Mouse (Mus musculus) kidney, embryonic 15.5 days (tissue): ENCODE measurements at regions not wholly inside any gene's neighbourhood (a gene's known extent, or its start where the extent isn't known, plus 50 kb on each side); places are given as distances from the start of the nearest gene placed in this dataset.

ENCODE experiments used
- ATAC-seq: fragments of 200-750 bp; cut with Nextera tagmentation; replicated peaks from 2 replicates; pipeline ENCODE4 v1.8.0; 2017; ENCODE audit warnings: moderate TSS enrichment; ENCODE audit not compliant: low FRiP score
- H3K27ac ChIP-seq: fragments of 300-500 bp; sonication (generic); 2 replicates; pipeline ENCODE4 v1.5.1; 2015; ENCODE audit warnings: mild to moderate bottlenecking, inconsistent platforms
- H3K27me3 ChIP-seq: fragments of 300-500 bp; sonication (generic); 2 replicates; pipeline ENCODE4 v1.6.1; 2015; ENCODE audit warnings: inconsistent platforms
- H3K36me3 ChIP-seq: fragments of 300-500 bp; sonication (generic); 2 replicates; pipeline ENCODE4 v1.6.1; 2015; ENCODE audit warnings: inconsistent platforms
- H3K4me1 ChIP-seq: fragments of 300-500 bp; sonication (generic); 2 replicates; pipeline ENCODE4 v1.6.1; 2015; ENCODE audit warnings: inconsistent platforms
- H3K4me2 ChIP-seq: fragments of 300-500 bp; sonication (generic); 2 replicates; pipeline ENCODE4 v1.6.1; 2015; ENCODE audit warnings: moderate library complexity, mild to moderate bottlenecking, inconsistent platforms
- H3K4me3 ChIP-seq: fragments of 300-500 bp; sonication (generic); replicated peaks from 2 replicates; pipeline ENCODE4 v1.5.1; 2015; ENCODE audit warnings: mild to moderate bottlenecking, inconsistent platforms
- H3K9ac ChIP-seq: fragments of 300-500 bp; sonication (generic); 2 replicates; pipeline ENCODE4 v1.6.1; 2015; ENCODE audit warnings: mild to moderate bottlenecking, inconsistent platforms
- H3K9me3 ChIP-seq: fragments of 300-500 bp; sonication (generic); replicated peaks from 2 replicates; pipeline ENCODE4 v1.6.1; 2016; ENCODE audit warnings: inconsistent platforms
- WGBS: fragments of 180-500 bp; shearing (Covaris S2); methylation state at CpG from one replicate; pipeline ENCODE4 v1.1.7; 2015; ENCODE audit warnings: mixed read lengths; 5-methylcytosine and 5-hydroxymethylcytosine counted together

DNA sequence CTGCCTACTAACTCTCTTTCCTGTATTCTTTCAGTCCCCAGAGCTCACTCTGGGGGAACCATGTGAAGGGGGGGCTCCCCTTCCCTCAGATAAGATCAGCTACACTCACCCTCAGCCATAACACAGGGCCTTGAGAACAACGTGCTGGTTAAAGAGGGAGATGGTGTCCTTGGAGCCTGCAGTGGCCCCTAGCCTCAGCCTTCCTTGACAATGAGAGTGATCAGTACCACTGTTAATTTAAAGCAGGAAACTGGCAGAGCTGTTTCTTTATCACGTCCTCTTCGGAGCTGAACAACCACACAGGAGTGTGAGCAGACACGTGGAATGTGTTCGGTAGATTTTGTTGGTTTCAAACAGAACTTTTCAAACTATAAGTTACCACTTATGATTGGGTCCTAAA lies 60.6 kb upstream of the Sgk1 start:
- H3K27ac ChIP-seq, result no peak overlapping the region
- WGBS, result 49% methylated on average over 5 of the region's 5 CpGs
- ATAC-seq, result no peak
- H3K4me1 ChIP-seq, result 0 out of 2 replicates have a peak, but pooled peaks cover 8% of the 10 kb centered on the region
- H3K36me3 ChIP-seq, result no peaks in the 10 kb centered on the region
- no peak overlapping the region for H3K4me3 ChIP-seq
- no peaks in the 10 kb centered on the region for H3K27me3 ChIP-seq
- H3K9me3 ChIP-seq, result no peaks in the 10 kb centered on the region
- no peak overlapping the region for H3K9ac ChIP-seq
- no peak overlapping the region for H3K4me2 ChIP-seq

DNA sequence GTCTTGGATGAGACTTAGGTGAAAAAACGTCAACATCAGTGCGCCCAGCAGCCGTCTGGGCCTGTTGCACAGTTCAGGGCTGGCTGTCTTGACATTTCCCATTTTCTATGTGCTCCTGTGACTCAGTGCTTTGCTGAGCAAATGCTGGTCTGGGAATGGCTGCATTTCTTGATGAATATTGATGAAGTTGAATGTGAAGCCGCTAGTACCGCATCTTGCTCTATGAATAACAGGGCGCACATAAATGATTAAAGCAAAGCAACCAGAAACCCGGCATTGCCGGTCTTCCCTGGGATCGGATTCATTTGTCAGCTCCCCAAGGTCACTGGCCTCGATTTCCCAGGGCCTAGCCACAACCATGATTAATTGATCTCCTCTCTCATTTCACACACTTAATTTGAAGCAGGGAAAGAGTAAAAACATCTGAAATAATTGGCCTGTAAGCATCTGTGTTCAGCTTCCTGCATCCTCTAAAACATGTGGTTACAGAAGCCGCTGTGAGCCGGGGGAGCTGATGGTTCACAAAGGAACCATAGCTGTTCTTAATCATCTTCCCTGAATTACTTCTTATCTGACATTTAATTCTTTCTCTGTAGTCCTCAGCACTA lies 57.5 kb upstream of the Sgk1 start:
- Histone ChIP-seq H3K27me3 (no peaks in the 10 kb centered on the region), H3K36me3 (no peaks in the 10 kb centered on the region), H3K4me1 (peaks cover 20% of the 10 kb centered on the region), H3K4me3 (no peak overlapping the region), H3K27ac (no peak overlapping the region), H3K9me3 (no peaks in the 10 kb centered on the region), H3K9ac (no peak overlapping the region), H3K4me2 (no peak overlapping the region)
- no peak for ATAC-seq
- WGBS, result 44% methylated on average over 12 of the region's 12 CpGs

DNA sequence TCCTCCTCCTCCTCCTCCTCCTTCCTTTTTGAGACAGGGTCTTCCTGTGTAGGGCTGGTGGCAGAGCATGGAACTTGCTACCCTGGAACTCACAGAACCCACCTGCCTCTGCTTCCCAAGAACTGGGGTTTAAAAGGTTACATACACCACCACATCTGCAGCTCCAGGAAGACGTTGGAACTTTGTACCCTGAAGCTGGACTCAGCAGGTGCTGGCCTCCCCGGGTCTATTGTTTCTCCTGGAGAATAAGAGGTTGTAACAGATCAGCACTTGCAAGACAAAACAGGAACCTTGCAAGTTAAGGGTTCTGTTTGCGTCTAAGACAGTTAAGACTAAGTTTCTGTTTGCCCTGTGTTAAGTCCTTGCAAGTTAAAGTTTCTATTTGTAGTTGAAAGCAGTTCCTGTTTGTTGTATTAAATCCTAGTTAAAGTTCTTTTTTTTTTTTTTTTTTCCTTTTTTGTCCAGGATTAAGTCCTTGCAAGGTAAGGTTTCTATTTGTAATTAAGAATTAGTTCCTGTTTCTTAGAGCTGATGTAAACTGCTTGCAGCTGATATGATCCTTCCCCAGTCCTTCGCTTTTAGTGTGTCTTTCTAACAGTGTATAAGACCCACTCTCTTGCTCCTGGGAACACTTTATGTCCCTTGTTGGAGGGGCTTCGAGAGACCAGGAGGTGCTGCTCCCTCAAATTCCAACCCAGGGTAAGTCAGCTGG lies 55.0 kb upstream of the Sgk1 start:
- Histone ChIP-seq H3K9me3 (no peaks in the 10 kb centered on the region), H3K4me3 (no peak overlapping the region), H3K4me2 (no peak overlapping the region), H3K9ac (no peak overlapping the region), H3K27ac (no peak overlapping the region), H3K27me3 (no peaks in the 10 kb centered on the region), H3K36me3 (no peaks in the 10 kb centered on the region), H3K4me1 (peaks cover 19% of the 10 kb centered on the region)
- ATAC-seq, result no peak
- 63% methylated on average over 5 of the region's 5 CpGs for WGBS

GRCm38 (mm10) chr10:21827505-21827844 lies 54.5 kb upstream of the Sgk1 start:
- H3K27me3 ChIP-seq, result no peaks in the 10 kb centered on the region
- H3K4me1 ChIP-seq, result peaks cover 19% of the 10 kb centered on the region
- 66% methylated on average over 3 of the region's 3 CpGs for WGBS
- no peak overlapping the region for H3K27ac ChIP-seq
- no peak for ATAC-seq
- H3K4me3 ChIP-seq, result no peak overlapping the region
- no peak overlapping the region for H3K4me2 ChIP-seq
- no peaks in the 10 kb centered on the region for H3K9me3 ChIP-seq
- no peaks in the 10 kb centered on the region for H3K36me3 ChIP-seq
- H3K9ac ChIP-seq, result no peak overlapping the region

DNA sequence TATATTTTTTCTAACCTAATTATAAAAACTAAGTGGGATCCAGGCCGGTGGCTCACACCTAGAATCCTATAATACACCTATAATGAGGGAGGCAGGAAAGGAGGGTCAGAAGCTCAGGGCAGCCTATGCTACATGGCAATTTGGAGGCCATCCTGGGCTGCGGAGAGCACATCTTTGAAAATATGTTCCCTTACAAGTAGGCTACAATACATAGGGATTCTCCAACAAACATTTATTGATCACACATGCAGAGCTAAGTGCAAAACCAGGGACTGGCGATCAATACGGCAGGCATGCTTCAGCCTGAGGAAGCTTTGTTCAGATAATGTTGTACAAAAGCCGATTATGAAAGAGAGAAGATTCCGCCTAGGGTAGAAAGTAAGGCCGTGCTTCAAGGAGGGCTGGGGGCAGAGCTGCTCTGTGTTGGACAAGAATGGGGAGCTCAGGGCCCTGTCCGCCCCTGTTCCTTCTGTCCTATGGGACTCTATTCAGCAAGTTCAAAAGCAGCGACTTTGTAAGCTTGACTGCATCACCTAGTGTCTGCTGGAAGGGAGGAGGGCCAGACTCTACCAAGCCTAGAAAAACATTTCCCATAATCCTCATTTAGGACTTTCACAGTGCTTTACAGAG lies 53.4 kb upstream of the Sgk1 start:
- H3K27ac ChIP-seq, result peak overlapping the region; percentile 38
- ATAC-seq, result no peak

DNA sequence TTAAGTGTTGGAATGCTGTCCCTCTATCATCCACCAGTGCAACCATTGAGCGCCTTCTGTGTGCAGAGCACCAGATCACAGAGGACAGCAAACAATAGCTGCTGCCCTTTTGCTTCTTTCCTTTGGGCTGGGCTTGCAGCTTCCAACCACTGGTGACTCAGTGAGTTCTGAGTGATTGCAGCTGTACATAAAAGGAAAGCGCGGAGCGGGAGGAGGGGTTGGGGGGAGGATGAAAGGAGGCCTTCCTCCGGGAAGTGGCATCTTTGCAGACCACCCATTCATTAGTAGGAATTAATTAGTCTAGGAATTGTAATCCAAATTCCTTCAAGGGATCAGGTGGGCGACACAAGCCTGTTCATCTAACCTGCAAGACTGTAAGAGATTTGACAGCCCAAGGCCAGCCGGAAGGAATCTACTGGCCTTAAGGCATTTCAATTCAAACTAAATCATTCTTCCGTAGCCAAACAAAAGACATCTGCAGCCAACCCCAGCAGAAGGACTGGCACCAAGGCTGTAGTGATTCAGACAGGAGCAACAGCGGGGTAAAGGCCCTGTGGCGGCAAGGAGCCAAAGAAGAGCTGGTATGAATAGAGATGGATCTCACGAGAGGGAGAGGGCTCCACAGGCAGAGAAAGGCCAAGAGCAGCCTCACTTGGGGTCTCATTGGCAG lies 52.8 kb upstream of the Sgk1 start:
- Histone ChIP-seq H3K27me3 (no peaks in the 10 kb centered on the region), H3K9me3 (no peaks in the 10 kb centered on the region), H3K4me2 (no peak overlapping the region), H3K27ac (peak overlapping the region; percentile 38), H3K4me3 (no peak overlapping the region), H3K4me1 (peaks cover 17% of the 10 kb centered on the region), H3K9ac (no peak overlapping the region), H3K36me3 (no peaks in the 10 kb centered on the region)
- peak; percentile 62; the same call in 1 of the 2 replicates for ATAC-seq
- 35% methylated on average over 11 of the region's 11 CpGs for WGBS

More for the DNA sequence above, 53.4 kb upstream of the Sgk1 start:
- 78% methylated on average over 9 of the region's 9 CpGs for WGBS
- Histone ChIP-seq H3K4me3 (no peak overlapping the region), H3K9me3 (no peaks in the 10 kb centered on the region), H3K4me2 (no peak overlapping the region), H3K9ac (no peak overlapping the region), H3K36me3 (no peaks in the 10 kb centered on the region), H3K27me3 (no peaks in the 10 kb centered on the region), H3K4me1 (peaks cover 19% of the 10 kb centered on the region)

GRCm38 (mm10) chr10:21831002-21831696 lies 50.8 kb upstream of the Sgk1 start:
- H3K9ac ChIP-seq, result no peak overlapping the region
- ATAC-seq, result no peak
- no peaks in the 10 kb centered on the region for H3K9me3 ChIP-seq
- peaks cover 13% of the 10 kb centered on the region for H3K4me1 ChIP-seq
- H3K4me3 ChIP-seq, result no peak overlapping the region
- H3K27me3 ChIP-seq, result no peaks in the 10 kb centered on the region
- H3K4me2 ChIP-seq, result no peak overlapping the region
- H3K36me3 ChIP-seq, result no peaks in the 10 kb centered on the region
- 90% methylated on average over 6 of the region's 6 CpGs for WGBS
- no peak overlapping the region for H3K27ac ChIP-seq
